Mouse (Mus musculus) thymus, postnatal 10 days (tissue): ENCODE data around the gene Olfr1431.
"Not testable (repeated sequence)": the region's sequence is repeated elsewhere in the genome, so short reads cannot be mapped to it uniquely, and the experiment has no call there.

Source experiments
- DNase-seq, 2 experiments: peaks; one replicate each; pipeline ENCODE4 v3.0.0; 2021; ENCODE audit warnings: low spot score in 2 of 2

The Olfr1431 gene

DNA sequence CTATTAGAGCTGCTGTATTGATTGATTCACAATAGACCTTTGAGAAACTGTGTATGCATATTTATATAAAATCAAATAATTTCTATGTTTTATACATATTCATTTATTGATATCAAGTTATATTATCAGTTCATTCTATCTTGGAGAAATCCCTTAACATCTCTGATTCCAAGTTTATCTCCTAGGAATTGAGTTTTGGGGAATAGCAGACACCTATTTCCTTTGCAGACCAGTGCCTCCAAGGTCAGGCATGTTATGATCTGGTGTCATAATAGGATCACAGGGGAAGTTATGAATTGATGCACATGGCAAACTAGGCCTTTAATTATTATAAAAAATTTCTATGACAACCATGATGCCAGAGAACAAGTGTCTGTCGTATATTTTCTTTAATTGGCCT lies at the start of gene Olfr1431:
Olfr1431 (plus strand) TSS at position 301 of the 400 bp plus-strand sequence.
- no peak for DNase-seq

DNA sequence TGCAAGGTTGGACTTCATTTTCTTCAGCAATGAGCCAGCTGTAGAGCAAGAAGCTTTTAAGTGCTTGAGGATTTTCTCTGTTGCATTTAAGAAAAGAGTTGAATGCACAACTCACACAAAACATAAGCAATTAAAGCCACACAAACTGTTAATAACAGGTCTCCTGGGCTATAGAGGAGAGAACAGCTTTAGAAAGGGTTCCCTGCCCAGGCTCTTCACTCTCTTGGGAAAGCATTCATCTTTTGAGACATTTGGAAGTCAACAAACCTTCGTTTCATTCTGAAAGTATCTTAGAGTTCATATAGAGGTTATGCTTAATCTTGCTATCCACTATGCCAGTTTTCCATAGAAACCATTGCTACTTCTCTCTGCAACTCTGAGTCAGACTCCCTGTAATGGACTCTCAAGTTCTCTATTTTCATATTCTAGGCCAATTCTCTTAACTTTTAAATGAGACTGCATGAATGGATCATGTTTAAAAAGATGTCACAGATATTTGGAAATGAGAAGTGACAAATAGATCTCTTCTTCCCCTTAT lies 30.3 kb upstream of the Olfr1431 start, which contains the start of gene Olfr1555-ps1:
Olfr1555-ps1 (minus strand) TSS at position 51 of the 538 bp plus-strand sequence.
- DNase-seq, result not testable (repeated sequence)

DNA sequence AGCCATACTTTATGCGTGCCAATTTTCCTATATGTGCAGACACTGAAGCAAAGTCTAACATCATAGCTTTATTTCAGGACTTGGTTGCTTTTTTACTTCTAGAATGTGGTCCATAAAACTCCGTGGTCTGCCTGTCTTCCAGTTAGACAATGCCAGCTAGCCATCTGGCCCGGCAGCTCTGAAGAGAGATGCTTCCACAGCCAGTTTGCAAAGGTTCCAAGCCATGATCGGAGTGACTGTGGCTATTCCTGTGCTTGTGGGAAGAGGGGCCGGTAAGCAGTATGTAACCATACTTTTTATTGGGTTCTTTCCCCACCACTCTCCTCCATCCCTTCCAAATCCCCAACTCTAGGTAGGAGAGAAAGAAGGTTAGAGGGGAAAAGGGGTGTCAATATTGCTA lies 25.0 kb upstream of the Olfr1431 start:
- DNase-seq, result not testable (repeated sequence)

DNA sequence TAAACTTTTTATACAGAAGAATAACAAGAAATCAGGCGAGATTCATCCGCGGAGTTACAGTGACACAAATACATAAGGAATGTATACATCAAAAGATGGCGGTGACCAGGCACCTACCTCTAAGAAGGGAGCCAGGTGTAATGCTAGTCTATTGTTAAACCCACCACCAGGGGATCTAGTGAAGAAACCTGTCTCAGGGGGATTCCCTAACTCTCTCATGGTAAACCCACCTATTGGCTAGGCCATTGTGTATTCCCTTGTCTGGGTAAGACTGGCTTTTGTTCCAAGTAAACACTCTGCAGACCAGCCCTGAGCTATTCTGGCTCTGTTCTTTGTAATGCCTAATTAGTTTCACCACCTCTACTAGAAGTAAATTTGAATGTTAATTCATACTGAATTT lies 1.4 kb upstream of the Olfr1431 start:
- DNase-seq, result not testable (repeated sequence)

DNA sequence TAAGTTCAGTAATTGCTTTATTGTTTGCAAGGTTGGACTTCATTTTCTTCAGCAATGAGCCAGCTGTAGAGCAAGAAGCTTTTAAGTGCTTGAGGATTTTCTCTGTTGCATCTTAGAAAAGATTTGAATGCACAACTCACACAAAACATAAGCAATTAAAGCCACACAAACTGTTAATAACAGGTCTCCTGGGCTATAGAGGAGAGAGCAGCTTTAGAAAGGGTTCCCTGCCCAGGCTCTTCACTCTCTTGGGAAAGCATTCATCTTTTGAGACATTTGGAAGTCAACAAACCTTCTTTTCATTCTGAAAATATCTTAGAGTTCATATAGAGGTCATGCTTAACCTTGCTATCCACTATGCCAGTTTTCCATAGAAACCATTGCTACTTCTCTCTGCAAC lies 32.1 kb downstream of the Olfr1431 start, which contains the start of gene Olfr1432:
Olfr1432 (minus strand) TSS at position 101 of the 400 bp plus-strand sequence.
- not testable (repeated sequence) for DNase-seq

DNA sequence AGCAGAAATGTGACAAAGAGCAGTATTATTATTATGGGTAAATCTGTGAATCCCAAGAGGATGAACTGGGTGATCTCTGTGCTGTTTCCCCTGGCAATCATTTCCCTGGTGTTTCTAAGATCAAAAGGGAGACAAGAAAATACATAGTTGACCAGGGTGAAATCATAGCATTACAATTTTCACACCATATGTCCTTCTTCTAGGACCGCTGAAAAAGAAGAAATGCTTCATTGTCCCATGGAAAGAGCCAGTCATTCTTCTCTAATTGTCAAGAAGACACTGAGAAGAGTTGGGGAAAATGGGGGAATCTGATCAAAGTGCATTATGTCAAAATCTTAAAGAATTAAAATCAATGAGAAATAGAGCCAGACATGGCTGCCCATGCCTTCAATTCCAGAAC lies 41.1 kb downstream of the Olfr1431 start, which contains the start of gene Olfr262:
Olfr262 (minus strand) TSS at position 101 of the 400 bp plus-strand sequence.
- no peak for DNase-seq

DNA sequence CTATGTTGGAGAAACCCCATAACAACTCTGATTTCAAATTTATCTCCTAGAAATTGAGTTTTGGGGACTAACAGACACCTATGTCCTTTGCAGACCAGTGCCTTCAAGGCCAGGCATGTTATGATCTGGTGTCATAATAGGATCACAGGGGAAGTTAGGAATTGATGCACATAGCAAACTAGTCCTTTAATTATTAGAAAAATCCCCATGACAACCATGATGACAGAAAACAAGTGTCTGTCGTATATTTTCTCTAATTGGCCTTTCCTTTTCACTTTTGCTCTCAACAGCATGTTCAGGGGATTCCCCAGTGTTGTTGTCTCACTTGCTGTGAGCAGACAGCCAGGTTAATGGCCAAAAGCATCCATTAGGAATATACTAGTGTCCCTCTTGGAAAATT lies 60.3 kb downstream of the Olfr1431 start, which contains the start of gene Olfr235:
Olfr235 (plus strand) TSS at position 301 of the 400 bp plus-strand sequence.
- no peak for DNase-seq
